Mouse (Mus musculus): ENCODE data around the gene Fcnb. TPM values are rescaled to one million over a fixed set of nuclear protein-coding genes. Genes with fewer than 3 reads are reported as not detected.

Gene Fcnb
- total RNA-seq, 2 experiments from 2014 or later = not detected

DNA sequence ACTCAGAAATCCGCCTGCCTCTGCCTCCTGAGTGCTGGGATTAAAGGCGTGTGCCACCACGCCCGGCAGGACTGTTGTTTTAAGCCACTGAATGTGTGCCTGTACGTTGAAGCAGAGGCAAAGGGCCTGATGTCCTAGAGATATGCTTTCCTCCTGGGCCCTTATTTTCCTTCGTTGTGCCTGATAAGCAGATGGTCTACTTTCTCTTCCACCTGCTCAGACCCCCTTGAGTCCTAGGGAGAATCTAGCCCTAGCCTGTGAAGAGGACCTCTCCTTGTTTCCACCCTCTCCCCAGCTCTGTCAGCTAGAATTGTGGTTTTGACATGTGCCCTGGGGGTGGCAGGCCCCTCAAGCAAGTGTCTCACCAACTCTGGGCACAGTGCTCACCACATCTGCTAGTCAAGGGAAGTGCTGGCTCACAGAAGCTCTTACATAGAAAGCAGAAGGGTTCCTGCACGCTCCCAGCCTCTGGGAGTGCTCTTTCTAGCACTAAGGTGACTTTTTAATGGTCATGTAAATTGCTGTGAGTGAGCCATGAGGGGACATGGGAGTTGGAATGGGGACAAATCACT is 9.0 kb downstream of the Fcnb start:
- no peak for DNase-seq

DNA sequence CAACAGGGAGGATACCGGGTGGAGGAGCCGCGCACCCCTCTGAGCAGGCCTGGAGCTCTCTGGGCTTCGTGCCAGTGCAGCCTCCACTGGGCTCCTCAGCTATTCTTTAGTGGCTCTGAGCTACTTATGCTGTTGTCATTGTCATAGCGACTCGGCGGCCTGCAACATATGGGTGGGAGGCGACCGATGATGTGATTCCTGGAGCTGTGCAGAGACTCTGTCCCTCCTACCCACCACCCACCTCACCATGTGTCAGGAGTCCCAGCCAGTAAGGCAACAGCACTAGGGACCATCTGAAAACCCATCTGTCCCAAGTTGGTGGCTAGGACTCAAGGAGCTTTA is 16.2 kb downstream of the Fcnb start:
- DNase-seq = no peak

DNA sequence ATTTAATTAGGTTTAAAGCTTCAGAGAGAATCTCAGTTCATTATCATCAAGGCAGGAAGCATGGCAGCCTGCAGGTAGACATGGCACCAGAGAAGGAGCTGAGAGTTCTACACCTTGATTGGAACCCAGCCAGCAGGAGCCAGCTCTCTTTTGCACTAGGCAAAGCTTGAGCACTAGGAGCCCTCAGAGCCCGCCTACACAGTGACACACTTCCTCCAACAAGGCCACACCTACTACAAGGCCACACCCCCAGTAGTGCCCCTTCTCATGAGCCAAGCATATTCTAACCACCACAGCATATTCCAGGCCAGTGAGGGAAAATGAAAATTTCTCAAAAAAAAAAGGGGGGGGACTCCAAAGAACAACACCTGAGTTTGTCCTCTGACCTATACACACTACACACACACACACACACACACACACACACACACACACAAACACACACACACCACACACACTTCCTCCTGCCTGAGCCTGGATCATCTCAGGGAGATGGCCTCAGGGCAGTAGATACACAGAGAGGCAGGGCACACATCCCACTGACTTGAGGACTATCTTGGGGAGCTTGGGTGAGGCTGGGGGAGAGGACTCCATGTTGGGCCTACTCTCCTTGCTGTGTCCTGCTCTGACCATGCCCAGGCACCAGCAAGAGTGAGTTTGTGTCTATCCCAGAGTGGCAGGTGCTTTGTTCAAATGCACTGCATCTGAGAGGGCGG is 16.7 kb downstream of the Fcnb start:
- DNase-seq = no peak

DNA sequence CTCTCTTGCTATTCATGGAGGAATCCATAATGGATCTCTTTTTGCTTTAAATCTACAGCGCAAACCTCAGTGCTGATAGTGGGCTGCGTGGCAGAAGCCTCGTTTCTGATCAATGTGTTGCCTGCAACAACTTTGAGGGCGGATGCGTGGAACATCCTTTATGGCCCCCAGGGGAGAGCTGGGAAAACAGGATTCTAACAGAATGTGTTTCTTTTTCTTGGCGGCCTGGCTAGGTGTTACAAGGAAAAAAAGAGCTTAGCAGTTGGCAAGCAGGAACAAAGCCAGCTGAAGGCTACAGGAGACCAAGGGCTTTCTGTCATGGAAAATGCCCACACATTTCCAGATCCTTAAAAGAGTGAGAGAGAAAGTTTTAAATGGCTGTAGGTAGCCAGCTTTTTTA is 17.5 kb downstream of the Fcnb start:
- DNase-seq = no peak

DNA sequence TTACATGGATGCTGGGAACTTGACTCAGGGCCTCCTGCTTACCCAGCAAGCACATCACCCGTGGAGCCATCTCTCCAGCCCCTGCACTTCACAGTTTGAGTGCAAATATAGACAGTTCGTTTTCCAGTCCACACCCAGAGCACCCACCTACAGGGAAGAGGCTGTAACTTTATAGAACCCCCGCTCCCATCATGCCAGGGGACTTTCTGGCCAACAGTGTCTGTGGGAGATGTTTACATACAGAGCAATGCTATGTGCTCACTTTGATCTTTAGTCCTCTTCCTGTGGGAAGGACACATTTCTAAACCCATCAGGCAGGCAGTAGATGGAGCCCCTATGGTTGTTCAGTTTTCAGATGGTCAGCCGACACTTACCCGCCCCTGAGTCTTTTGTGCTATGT is 18.0 kb downstream of the Fcnb start:
- DNase-seq = no peak

DNA sequence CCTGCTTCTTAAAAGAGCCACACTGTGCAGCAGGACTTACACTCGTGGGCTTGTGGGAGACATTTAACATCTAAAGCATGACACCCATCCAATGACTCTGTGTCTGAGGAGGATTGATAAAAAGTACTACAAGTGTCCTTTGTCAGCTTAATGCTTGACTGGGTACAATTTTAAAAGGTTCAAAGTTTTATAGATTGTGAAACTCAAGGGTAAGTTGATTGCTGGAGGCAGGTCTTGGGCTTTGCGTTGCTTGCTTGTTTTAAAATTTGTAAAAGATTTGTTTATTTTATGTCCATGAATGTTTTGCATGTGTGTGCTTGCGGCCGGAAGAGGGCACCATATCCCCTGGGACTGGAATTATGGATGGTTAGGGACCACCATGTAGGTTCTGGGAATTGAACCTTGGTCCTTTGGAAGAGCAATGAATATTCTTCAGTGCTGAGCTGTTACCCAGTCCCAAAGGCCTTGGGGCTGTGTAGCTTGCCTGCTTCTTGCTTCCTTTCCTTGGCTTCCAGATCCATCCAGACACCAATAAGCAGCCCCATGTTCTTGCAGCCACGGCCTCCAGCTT is 19.5 kb downstream of the Fcnb start:
- DNase-seq = no peak

DNA sequence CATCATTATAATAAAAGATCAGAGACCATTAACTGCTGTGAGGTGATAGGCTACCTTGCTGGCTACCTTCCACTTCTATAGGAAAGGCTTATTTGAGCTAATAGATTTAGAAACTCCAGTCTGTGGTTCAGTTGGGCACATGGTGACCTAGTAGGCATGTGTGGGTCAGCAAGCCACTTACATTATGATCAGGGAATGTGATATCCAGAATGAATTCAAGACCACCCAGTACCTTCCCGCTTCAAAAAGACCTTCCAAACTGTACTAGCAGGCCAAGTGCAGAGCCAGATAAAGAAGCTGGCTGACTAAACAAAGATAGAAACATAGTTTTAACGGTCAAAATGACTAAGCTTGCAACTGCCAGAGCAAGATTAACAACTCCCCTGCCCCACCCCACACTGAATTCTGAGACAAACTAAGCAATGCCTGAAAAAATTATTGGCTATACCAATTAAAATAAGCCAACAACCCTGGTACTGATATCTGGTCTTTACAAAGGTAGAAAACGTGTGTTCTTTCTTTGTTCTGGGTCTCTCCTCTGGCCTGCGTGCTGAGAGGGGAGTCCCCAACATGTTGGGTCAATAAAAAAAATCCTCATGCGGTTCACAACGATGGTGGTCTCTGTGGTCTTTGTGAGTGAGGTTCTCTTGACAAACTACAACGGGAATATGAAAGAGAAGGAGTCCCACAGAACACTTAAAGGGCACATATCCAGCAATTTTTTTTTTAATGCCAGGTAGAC is 20.2 kb downstream of the Fcnb start:
- no peak for DNase-seq

DNA sequence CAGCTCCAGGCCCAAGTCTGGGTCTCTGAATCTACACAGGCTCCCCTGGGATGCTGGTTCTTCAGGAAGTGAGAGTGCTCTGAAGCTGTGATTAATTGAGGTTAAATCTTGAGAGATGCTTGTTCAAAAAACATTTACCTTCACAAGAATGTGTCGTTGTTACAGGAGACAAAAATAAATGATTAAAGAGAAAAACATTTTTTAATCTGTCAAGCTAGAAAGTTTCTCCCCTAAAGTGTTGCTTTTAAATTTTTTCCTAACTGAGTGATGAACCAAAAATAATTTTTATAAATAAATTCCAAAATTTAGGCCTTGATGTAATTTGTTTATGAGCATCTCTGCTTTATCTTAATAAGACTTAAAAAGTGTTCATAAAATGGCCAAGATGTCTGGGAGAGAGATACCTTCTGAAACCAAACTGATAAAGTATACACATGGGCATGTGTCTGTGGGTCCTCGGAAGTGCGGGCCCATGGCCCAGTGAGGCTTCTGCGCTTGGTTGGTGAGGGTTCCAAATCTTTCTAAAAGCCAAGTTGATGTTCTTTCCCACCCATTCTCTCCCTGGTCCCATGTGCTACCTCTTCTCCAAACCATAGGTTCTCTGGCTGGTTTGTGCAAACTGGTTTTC is 20.9 kb downstream of the Fcnb start:
- no peak for DNase-seq

DNA sequence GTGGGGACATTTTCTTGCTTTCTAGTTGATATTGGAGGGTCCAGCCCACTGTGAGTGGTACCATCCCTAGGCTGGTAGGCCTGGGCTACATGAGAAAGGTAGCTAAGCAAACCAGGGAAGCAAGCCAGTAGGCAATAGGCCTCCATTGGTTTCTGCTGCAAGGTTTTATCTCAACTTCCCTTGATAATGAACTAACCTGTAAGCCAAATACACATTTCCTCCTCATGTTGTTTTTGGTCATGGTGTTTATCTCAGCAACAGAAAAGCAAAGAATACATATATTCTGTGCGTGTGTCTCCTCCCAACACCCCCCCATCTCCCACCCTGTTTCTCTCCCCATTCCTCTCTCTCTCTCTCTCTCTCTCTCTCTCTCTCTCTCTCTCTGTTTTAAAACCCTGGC is 24.8 kb downstream of the Fcnb start:
- no peak for DNase-seq

DNA sequence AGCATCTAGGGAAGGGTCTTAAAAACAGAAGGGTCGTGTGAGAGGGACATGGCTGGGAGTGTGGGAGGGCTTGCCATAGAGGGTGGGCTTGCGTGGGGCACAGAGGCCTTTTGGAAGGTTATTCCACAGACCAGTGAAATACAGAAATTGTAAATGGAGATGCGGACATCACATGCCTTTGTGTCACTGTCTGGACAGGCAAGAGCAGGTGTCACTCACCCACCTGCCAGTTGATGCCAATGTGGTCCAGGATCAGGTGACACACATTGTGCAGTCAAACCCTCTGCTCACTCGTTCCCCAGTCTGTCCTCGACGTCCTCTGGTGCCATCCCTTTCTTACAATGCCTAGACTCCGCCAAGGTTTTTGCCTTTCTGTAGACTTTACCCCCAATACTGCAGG is 37.6 kb downstream of the Fcnb start:
- DNase-seq = no peak

DNA sequence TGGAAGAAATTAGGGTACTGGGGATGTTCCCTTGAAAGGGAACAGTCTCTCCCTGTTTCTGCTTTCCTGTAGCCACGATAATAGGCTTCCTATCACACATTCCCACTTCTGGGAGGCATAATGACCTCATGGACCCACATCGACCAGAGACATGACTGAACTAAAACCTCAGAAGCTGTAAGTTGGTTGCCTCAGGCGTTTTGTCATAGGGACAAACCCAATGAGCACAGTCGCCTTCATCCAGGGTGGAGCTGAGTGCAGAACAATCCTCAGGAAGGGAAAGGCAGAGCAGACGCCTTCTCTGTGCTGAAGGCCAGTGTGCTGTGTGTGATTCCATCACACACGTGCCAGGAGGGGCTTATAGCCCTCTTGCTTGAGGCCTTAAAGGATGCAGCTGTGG is 38.4 kb downstream of the Fcnb start:
- DNase-seq = no peak

DNA sequence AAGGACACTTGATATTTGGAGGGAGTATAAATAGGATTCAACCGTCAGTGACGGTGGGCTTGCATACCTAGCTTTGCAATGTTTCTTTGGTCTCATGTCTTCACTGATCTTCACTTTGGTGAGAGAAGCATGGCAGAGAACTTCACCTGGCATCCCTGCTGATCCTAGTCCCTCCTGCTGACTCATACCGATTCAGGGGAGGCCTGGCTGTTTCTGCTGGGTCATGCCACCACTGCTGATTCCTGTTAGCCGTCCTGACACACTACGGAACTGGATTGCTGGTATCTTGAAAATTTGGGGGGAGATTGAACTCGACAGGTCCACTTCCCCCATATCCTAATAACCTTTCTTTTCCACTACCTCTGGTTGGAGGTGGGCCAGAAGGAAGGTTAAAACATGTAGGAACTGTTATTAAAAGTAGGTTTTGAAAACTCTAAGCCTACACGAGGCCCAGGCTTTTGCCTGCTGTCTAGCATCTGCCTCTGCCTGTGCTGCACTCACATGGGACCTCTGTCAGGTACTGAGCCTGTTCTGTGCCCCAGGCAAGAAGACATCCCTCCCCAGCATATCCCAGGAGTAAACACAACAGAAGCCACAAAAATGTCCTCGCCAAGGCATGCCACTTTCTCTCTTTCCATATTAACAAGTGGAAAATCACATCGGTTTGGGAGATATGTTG is 39.6 kb downstream of the Fcnb start:
- DNase-seq = no peak

DNA sequence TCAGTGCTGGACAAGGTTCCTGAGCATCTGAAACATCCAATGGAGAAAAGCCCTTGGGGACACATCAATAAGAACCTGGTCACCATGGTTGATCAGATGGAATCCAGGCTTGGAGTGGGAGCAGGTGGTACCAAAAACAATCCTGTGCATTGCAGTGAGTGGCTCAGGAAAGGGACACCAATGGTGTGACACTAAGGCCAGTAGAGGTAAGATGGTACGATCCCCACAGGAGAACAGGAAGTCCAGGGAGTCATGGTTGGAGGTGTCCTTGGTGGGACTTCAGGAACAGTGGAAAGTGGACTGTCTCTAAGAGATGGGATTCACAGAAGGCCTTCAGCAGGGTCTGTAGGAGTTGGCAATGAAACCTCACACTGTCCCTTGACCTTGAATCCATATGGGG is 44.2 kb downstream of the Fcnb start:
- DNase-seq = no peak

DNA sequence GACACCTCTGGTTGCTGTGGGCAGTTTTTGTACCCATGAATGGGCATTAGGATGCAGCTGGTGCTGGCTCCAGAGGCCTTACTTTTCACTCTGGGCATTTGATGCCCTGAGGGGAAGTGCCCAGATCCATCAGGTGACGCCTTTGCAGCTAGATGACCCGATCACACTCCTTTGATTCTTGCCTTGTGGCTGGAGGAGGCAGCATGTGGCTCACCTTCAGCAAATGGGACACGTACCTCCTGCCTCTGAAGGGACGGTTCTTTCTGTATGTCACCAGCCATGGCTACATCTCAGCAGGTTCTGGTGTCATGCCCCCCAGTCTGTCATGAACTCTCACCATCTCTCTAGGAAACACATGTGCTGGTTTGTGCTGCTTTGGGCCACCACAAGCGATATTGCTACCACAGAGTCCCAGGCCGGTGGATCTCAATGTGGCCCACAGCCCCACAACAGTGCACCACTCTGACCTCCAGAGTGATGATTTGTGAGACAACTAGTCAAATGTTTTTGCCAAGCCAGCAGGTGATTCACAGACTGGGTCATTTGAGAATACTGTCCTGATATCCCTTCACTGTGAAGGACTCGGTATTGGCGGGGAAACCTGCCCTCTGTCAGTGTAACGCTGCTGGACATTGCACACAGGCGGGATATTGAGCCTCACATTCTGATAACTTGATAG is 44.9 kb downstream of the Fcnb start:
- DNase-seq = no peak

DNA sequence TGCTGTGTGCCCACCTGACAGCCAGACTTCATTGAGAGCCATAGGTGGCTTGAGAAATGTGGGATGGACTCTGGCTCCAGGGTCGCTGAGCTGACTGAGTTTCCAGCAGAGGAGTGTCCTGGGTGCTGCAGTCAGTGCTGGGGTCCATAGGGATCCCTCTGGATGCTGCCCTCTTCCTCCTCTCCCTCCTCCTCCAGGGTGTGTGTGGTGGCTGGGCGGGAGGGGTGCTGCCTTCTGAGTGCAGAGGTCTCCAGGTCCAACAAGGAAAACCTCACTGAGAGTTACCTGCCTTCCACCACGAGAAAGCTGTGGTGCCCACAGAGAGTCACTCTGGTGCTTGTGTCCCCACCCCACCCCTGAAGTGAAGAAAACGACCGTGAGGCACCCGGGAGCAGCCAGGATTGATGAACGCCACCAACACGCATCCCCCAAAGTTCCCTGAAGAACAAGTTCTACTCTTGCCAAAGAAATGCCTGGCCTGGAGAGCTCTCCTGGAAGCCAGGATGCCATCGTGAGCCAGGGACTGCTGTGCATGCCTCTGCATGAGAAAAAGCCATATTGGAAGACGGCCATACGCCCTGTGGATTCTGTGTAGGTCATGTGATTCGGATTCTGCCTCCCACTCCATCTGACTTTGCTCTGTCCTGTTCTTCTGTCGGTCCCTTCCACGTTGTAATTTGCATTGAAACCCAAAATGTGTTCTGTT is 46.1 kb downstream of the Fcnb start:
- no peak for DNase-seq

DNA sequence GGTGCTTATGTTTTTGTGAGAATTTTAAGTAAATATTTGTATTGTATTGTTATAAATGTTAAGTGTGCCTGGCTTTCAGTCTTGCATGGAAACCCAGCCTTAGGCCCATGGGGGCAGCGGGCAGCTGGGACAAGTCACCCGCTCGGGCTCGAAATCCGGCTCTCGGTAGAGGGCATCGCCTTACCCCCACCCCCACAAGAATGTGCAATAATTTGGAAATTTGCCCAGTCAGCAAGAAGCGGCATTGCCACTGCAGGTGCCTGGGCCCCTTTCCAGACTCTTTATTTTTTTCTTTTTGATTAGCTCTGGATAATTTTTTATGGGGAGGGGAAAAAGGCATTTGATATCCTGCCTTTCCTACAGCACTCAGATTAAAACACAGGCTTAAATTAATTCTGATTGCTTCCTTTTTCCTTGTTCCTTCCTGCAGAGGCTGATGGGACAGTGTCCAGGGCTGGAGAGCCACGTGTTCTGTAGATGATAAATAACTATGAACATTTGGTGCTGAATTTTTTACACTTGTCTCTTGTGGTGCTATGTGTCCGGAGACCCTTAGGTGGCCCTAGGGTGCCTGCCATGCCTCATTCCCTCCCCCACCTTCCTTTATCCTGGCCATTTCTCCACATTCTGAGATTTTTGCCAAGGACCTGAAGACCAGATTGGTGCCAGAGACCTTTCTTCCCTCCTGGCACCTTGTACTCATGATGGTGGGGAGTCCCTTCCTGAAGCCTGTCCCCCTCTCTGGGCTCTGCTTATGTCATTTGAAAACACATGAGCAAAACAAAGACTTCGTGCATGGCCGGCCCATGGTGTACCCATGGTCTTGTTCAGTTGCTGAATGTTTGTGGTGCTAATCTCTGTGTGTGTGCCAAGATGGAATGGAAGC is 46.9 kb downstream of the Fcnb start:
- DNase-seq = no peak

DNA sequence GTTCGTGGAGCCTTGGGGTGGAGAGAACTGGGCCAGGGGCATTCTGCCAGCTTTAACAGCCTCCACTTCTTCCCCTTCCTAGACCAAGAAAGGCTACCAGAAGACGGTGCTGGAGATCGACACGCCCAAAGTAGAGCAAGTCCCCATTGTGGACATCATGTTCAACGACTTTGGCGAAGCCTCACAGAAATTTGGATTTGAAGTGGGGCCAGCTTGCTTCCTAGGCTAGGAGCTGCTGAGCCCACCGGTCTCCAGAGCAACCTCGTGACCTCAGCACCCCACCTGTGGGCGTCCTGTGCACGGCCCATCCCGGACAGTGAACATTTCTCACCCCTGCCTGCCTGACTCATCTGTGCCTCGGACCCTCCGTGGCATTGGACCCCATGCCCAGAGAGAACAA is 47.9 kb downstream of the Fcnb start:
- DNase-seq = no peak

DNA sequence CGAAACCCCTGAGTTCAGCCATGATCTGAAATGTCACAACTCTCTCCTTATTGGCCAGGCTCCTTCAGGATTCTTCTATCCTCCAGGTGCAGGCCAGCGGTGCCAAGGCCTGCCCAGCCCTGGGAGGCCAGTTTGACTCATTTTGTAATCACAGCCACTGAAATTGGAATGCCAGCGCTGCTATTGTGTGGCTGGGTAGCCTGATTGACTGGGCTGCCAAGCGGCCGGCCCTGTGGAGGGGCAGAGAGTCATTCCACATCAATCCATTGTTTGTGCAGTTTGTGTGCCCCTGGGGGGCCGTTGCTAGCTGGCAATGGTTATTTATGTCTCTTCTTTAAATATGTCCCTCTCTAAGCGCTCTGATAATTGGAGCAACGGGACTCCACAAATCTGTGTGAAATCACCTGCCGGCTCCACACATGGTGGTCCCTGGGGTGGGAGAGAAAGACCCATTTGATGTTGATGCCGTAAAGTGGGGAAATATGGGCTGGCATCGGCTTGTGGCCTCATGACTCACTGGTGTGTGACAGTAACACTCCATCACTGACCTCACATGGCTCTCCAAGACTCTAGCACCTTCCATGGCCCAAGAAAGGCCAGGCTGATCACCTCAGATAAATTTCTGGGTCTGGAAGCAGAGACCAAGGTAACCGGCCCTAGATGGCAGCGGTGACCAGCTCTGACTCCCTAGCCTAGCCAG is 50.5 kb downstream of the Fcnb start:
- DNase-seq = no peak

DNA sequence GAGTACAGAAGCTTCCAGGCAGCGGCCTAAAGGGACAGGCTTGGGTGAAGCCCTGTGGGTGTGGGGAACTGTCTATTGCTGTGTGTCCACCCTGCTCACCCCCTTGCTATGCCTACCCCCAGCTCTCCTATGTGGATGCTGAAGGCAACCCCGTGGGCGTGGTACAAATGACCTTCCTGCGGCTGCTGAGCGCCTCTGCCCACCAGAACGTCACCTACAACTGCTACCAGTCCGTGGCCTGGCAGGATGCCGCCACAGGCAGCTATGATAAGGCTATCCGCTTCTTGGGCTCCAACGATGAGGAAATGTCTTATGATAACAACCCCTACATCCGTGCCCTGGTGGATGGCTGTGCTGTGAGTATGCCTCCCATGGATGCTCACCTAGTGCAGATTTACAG is 52.2 kb downstream of the Fcnb start:
- no peak for DNase-seq
